Mouse (Mus musculus) ES-E14 (cell line): ENCODE data around the gene Rgs3. TPM values are rescaled to one million over a fixed set of nuclear protein-coding genes. Genes with fewer than 3 reads are reported as not detected.

Source experiments
- DNase-seq: peaks from one replicate; pipeline ENCODE4 v3.0.0-alpha.2; 2013; ENCODE audit warnings: low read depth, low spot score
- H3K27ac ChIP-seq: 2 replicates; pipeline ENCODE4 v1.5.1; 2012; ENCODE audit warnings: low read depth, mild to moderate bottlenecking, low read length, moderate library complexity, mixed read lengths; ENCODE audit not compliant: poor library complexity, insufficient read depth, severe bottlenecking
- H3K36me3 ChIP-seq: 2 replicates; pipeline ENCODE4 v1.6.1; 2012; ENCODE audit warnings: mild to moderate bottlenecking, low read length, moderate library complexity, mixed read lengths; ENCODE audit not compliant: control insufficient read depth, poor library complexity, insufficient read depth, severe bottlenecking
- H3K4me1 ChIP-seq, 2 experiments: fragments of 150-350 bp in 1 of 2; sonication (generic) in 1 of 2; 2 replicates each; pipeline ENCODE4 v1.6.1; 2012; ENCODE audit warnings: low read length in 2 of 2, mild to moderate bottlenecking in 1 of 2, mixed read lengths in 1 of 2; ENCODE audit not compliant: control insufficient read depth in 2 of 2, insufficient read depth in 2 of 2, poor library complexity in 1 of 2
- H3K4me3 ChIP-seq, 2 experiments: fragments of 150-350 bp in 1 of 2; sonication (generic) in 1 of 2; 2 replicates each; pipeline ENCODE4 v1.5.1; 2012; ENCODE audit warnings: low read length in 2 of 2, low read depth in 1 of 2, mild to moderate bottlenecking in 1 of 2, mixed read lengths in 1 of 2; ENCODE audit not compliant: insufficient read depth in 1 of 2, poor library complexity in 1 of 2, severe bottlenecking in 1 of 2
- H3K9ac ChIP-seq: 2 replicates; pipeline ENCODE4 v1.6.1; 2012; ENCODE audit warnings: low read depth, mild to moderate bottlenecking, low read length, mixed read lengths; ENCODE audit not compliant: poor library complexity, insufficient read depth, severe bottlenecking
- H3K9me3 ChIP-seq: fragments of 150-350 bp; sonication (generic); 2 replicates; pipeline ENCODE4 v1.6.1; 2012; ENCODE audit warnings: low read depth, mild to moderate bottlenecking, low read length; ENCODE audit not compliant: control insufficient read depth, insufficient read depth
- CHD2 ChIP-seq: IDR thresholded peaks from 2 replicates; pipeline ENCODE4 v1.6.1; 2014; ENCODE audit warnings: mild to moderate bottlenecking, low read depth, low read length, inconsistent platforms
- HCFC1 ChIP-seq: IDR thresholded peaks from 2 replicates; pipeline ENCODE4 v1.6.1; 2012; ENCODE audit warnings: low read length, inconsistent platforms, borderline replicate concordance; ENCODE audit not compliant: insufficient read depth
- MAFK ChIP-seq: IDR thresholded peaks from 2 replicates; pipeline ENCODE4 v1.6.1; 2014; ENCODE audit warnings: mild to moderate bottlenecking, low read depth, low read length, inconsistent platforms; ENCODE audit not compliant: insufficient read depth
- ZC3H11A ChIP-seq: IDR thresholded peaks from 2 replicates; pipeline ENCODE4 v1.6.1; 2012; ENCODE audit warnings: low read depth, mild to moderate bottlenecking, inconsistent platforms, low read length, borderline replicate concordance
- ZNF384 ChIP-seq: IDR thresholded peaks from 2 replicates; pipeline ENCODE4 v1.6.1; 2012; ENCODE audit warnings: low read depth, low read length, inconsistent platforms
- in situ Hi-C, 2 experiments: fragments of 600-800 bp; cut with MboI; formaldehyde crosslinking; loops; one replicate each; pipeline ENCODE4 v1.15.1; 2025; ENCODE audit warnings: low sequenced_read_pairs in 2 of 2, inconsistent platforms in 1 of 2; ENCODE audit not compliant: unreplicated experiment in 2 of 2
- total RNA-seq: library from RNA; depleted of rRNA; stranded (reverse); fragments of 300-350 nt; gene quantifications from 2 replicates; pipeline ENCODE4 v1.2.3, GENCODE M21; 2012

Rgs3 gene
- total RNA-seq, 1 experiment: 10.0 TPM

GRCm38 (mm10) chr4:62621151-62621550 is 61.5 kb downstream of the Rgs3 start:
- no peaks in the 10 kb centered on the region for H3K9me3 ChIP-seq
- H3K36me3 ChIP-seq: no peaks in the 10 kb centered on the region
- TF ChIP-seq HCFC1: no peak
- TF ChIP-seq CHD2: no peak
- TF ChIP-seq ZNF384: no peak
- no peak for TF ChIP-seq MAFK
- no peak for TF ChIP-seq ZC3H11A
- H3K4me1 ChIP-seq: peaks cover 2 to 13% of the 10 kb centered on the region in 2 experiments; a peak in 1 of 4 replicates
- in situ Hi-C loops: no loop called here
- no peak overlapping the region for H3K4me3 ChIP-seq
- H3K9ac ChIP-seq: no peak overlapping the region
- DNase-seq: no peak
- H3K27ac ChIP-seq: no peak overlapping the region

GRCm38 (mm10) chr4:62621880-62622675 is 62.4 kb downstream of the Rgs3 start:
- Histone ChIP-seq H3K27ac (no peak overlapping the region), H3K36me3 (no peaks in the 10 kb centered on the region), H3K4me1 (peaks cover 2 to 13% of the 10 kb centered on the region in 2 experiments; a peak in 1 of 4 replicates), H3K4me3 (no peak overlapping the region), H3K9ac (no peak overlapping the region), H3K9me3 (no peaks in the 10 kb centered on the region)
- no peak for TF ChIP-seq CHD2
- TF ChIP-seq MAFK: no peak
- TF ChIP-seq HCFC1: no peak
- TF ChIP-seq ZNF384: no peak
- TF ChIP-seq ZC3H11A: no peak
- in situ Hi-C loops: no loop called here
- DNase-seq: no peak

GRCm38 (mm10) chr4:62623251-62624015 is 63.8 kb downstream of the Rgs3 start:
- TF ChIP-seq ZC3H11A (no peak), ZNF384 (no peak), MAFK (no peak), CHD2 (no peak), HCFC1 (no peak)
- H3K4me3 ChIP-seq: no peak overlapping the region
- H3K4me1 ChIP-seq: peaks cover 2 to 13% of the 10 kb centered on the region in 2 experiments; a peak in 1 of 4 replicates
- no peak for DNase-seq
- H3K9ac ChIP-seq: no peak overlapping the region
- H3K27ac ChIP-seq: no peak overlapping the region
- H3K36me3 ChIP-seq: no peaks in the 10 kb centered on the region
- H3K9me3 ChIP-seq: no peaks in the 10 kb centered on the region
- in situ Hi-C loops: no loop called here

- in situ Hi-C loops: no loop called here
- H3K36me3 ChIP-seq: no peaks in the 10 kb centered on the region
- no peaks in the 10 kb centered on the region for H3K9me3 ChIP-seq
- H3K4me1 ChIP-seq: peaks cover 2 to 13% of the 10 kb centered on the region in 2 experiments; a peak in 1 of 4 replicates
- no peak overlapping the region for H3K27ac ChIP-seq
- DNase-seq: no peak
- H3K9ac ChIP-seq: no peak overlapping the region
- H3K4me3 ChIP-seq: no peak overlapping the region
- TF ChIP-seq CHD2: no peak
- no peak for TF ChIP-seq ZNF384
- no peak for TF ChIP-seq MAFK
- TF ChIP-seq ZC3H11A: no peak
- no peak for TF ChIP-seq HCFC1
Observed at GRCm38 (mm10) chr4:62624679-62625450, 65.2 kb downstream of the Rgs3 start.
